Mouse (Mus musculus): ENCODE measurements around the gene Nek6. TPM values are rescaled to one million over a fixed set of nuclear protein-coding genes. Genes with fewer than 3 reads are reported as not detected.

Nek6 gene
- total RNA-seq, 2 experiments from 2014 or later, result 28.2 to 29.4 TPM

DNA sequence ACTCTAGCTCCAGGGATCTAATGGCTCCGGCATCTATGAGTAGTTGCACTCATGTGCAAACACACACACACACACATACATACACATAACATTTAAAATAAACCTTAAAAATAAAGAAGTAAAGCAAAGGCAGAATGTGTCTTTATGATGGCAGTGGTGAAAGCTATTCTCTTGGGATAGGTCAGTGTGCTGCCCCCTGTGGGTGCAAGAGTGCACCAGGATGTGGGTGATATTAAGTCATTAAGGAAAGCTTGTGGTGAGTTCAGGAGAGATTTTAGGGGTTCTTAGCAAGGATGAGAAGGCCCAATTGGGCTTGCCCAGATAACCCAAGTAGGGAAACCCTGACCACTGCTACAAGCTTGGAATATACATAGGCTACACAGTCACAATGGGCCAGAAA is 86.5 kb downstream of the Nek6 start:
- H3K4me3 ChIP-seq, result no peak overlapping the region
- DNase-seq (ENCODE audit: extremely low spot score in 1 of 2, low spot score in 2 of 2), result no peak
- intact Hi-C loops (cut with DNase I), result no loop called here
- TF ChIP-seq CTCF (IDR thresholded peaks at IDR 0.05), result peak; percentile 40
- no peak overlapping the region for H3K27ac ChIP-seq

GRCm38 (mm10) chr2:38598395-38598794 is 87.0 kb downstream of the Nek6 start:
- no peak overlapping the region for H3K27ac ChIP-seq
- intact Hi-C loops (cut with DNase I), result no loop called here
- no peak overlapping the region for H3K4me3 ChIP-seq
- no peak for DNase-seq (ENCODE audit: extremely low spot score in 1 of 2, low spot score in 2 of 2)
- TF ChIP-seq CTCF (IDR thresholded peaks at IDR 0.05), result no peak

- Histone ChIP-seq H3K27ac (no peak overlapping the region), H3K4me3 (no peak overlapping the region)
- intact Hi-C loops (cut with DNase I), result no loop called here
- no peak for DNase-seq (ENCODE audit: extremely low spot score in 1 of 2, low spot score in 2 of 2)
- no peak for TF ChIP-seq CTCF (IDR thresholded peaks at IDR 0.05)
Measured at GRCm38 (mm10) chr2:38600842-38601241, 89.4 kb downstream of the Nek6 start.

GRCm38 (mm10) chr2:38607716-38608115 is 96.3 kb downstream of the Nek6 start:
- intact Hi-C loops (cut with DNase I), result no loop called here
- Histone ChIP-seq H3K4me3 (no peak overlapping the region), H3K27ac (no peak overlapping the region)
- DNase-seq (ENCODE audit: extremely low spot score in 1 of 2, low spot score in 2 of 2), result no peak
- TF ChIP-seq CTCF (IDR thresholded peaks at IDR 0.05), result no peak

GRCm38 (mm10) chr2:38608831-38609309 is 97.4 kb downstream of the Nek6 start:
- no peak overlapping the region for H3K4me3 ChIP-seq
- H3K27ac ChIP-seq, result no peak overlapping the region
- DNase-seq (ENCODE audit: extremely low spot score in 1 of 2, low spot score in 2 of 2), result no peak
- no peak for TF ChIP-seq CTCF (IDR thresholded peaks at IDR 0.05)
- intact Hi-C loops (cut with DNase I), result no loop called here

GRCm38 (mm10) chr2:38609310-38609709 is 97.9 kb downstream of the Nek6 start:
- no peak overlapping the region for H3K4me3 ChIP-seq
- TF ChIP-seq CTCF (IDR thresholded peaks at IDR 0.05), result no peak
- intact Hi-C loops (cut with DNase I), result no loop called here
- no peak overlapping the region for H3K27ac ChIP-seq
- DNase-seq (ENCODE audit: extremely low spot score in 1 of 2, low spot score in 2 of 2), result no peak

DNA sequence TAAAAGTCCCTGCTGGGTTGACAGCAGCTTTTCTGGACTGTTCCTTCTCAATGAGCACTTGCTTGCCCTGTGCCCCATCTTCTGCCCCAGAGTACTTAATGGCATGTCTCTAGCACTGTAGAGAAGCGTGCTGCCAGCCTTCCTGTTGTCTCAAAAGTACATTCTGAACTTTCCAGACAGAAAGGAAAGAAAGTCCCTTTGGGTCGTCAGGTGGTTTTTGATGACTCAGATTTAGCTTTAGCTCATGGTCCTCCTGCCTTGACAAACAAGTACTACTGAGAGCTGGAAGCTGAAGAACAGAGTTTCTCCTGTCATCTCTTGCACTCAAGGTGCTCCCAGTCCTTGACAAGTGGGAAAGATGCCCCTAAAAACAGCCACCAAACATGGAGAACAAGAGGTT is 98.7 kb downstream of the Nek6 start:
- intact Hi-C loops (cut with DNase I), result loop anchor here (10.0 kb wide), 1 partner anchor 1165 kb away; the partner anchor contains the start of genes Rabgap1, Zbtb26 and Zbtb6
- H3K27ac ChIP-seq, result no peak overlapping the region
- no peak overlapping the region for H3K4me3 ChIP-seq
- no peak for DNase-seq (ENCODE audit: extremely low spot score in 1 of 2, low spot score in 2 of 2)
- no peak for TF ChIP-seq CTCF (IDR thresholded peaks at IDR 0.05)

DNA sequence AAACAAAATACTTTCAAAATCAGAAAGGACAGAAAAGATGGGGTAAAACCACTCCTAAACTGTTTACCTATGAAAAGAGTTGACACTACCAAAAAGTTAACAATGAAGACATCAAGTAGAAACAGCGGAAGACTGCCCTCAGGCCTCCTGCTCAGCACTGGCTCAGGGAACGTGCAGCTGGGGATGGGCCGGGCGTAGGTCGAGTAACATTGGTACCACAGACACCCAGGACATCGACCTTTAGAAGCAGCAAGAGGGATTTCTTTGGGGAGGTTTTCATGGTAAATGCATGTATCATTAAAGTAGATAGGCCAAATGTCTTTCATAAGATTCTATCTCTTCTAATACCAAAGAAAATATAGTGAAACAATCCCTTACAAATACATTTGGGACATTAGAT is 101.2 kb downstream of the Nek6 start:
- no peak for TF ChIP-seq CTCF (IDR thresholded peaks at IDR 0.05)
- DNase-seq (ENCODE audit: extremely low spot score in 1 of 2, low spot score in 2 of 2), result no peak
- no peak overlapping the region for H3K27ac ChIP-seq
- intact Hi-C loops (cut with DNase I), result loop anchor here (10.0 kb wide), 1 partner anchor 1168 kb away; the partner anchor contains the start of genes Rabgap1, Zbtb26 and Zbtb6
- H3K4me3 ChIP-seq, result no peak overlapping the region

GRCm38 (mm10) chr2:38613576-38613975 is 102.1 kb downstream of the Nek6 start:
- no peak overlapping the region for H3K27ac ChIP-seq
- TF ChIP-seq CTCF (IDR thresholded peaks at IDR 0.05), result no peak

GRCm38 (mm10) chr2:38614437-38614836 is 103.0 kb downstream of the Nek6 start:
- H3K27ac ChIP-seq, result no peak overlapping the region
- intact Hi-C loops (cut with DNase I), result loop anchor here (10.0 kb wide), 1 partner anchor 1170 kb away; the partner anchor contains the start of genes Rabgap1, Zbtb26 and Zbtb6
- no peak overlapping the region for H3K4me3 ChIP-seq
- no peak for DNase-seq (ENCODE audit: extremely low spot score in 1 of 2, low spot score in 2 of 2)
- TF ChIP-seq CTCF (IDR thresholded peaks at IDR 0.05), result no peak

More at GRCm38 (mm10) chr2:38613576-38613975, 102.1 kb downstream of the Nek6 start:
- intact Hi-C loops (cut with DNase I), result loop anchor here (10.0 kb wide), 1 partner anchor 1169 kb away; the partner anchor contains the start of genes Rabgap1, Zbtb26 and Zbtb6
- no peak for DNase-seq (ENCODE audit: extremely low spot score in 1 of 2, low spot score in 2 of 2)
- no peak overlapping the region for H3K4me3 ChIP-seq

- H3K27ac ChIP-seq, result peak overlapping the region; percentile 13; the same call in 1 of the 2 replicates
- intact Hi-C loops (cut with DNase I), result loop anchor here (10.0 kb wide), 1 partner anchor 1171 kb away; the partner anchor contains the start of genes Rabgap1, Zbtb26 and Zbtb6
- peak in 1 of 2 experiments; percentile 30 for DNase-seq (ENCODE audit: extremely low spot score in 1 of 2, low spot score in 2 of 2)
- no peak overlapping the region for H3K4me3 ChIP-seq
- peak; percentile 50 for TF ChIP-seq CTCF (IDR thresholded peaks at IDR 0.05)
Measured at GRCm38 (mm10) chr2:38616072-38616471, 104.6 kb downstream of the Nek6 start.

DNA sequence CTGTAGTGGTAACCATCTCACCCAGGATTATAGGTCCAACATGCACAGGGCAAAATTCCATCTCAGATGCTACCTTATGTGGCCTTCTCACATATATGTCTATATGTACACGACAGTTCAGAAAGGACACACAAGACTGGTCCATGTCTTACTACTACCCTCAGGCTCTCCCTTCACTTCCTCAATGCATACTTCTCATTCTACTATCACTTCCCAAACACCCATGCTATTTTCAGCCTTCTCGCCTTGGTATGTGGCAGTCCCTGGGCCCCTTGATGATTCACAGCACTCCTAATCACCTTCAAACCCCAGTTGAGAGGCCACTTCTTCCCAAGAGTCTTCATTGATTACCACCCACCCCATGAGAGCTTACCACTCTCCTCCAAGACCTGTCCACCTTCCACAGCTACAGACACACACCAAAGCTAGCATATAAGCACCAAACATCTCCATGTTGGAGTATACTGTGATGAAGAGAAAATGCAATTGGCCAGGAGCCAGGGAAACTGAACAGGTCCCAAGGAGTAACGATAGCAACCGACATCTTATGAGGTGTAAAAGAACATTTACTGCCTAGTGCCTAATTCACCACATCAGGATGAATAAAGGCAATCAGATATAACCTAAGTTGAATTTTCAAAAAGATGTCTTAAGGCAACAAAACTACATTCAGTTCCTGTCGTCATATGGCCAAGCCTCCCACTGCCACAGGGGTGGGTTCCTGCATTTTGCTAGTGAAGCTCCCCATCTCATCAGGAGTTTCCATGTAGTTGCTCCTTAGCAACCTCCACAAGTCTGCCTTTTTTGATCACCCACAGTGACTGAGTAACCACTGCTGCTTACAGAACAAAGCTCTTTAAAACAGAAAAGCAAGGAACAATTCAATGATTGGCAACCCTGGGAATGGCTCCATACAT is 105.8 kb downstream of the Nek6 start:
- no peak for DNase-seq (ENCODE audit: extremely low spot score in 1 of 2, low spot score in 2 of 2)
- intact Hi-C loops (cut with DNase I), result loop anchor here (10.0 kb wide), 1 partner anchor 1172 kb away; the partner anchor contains the start of genes Rabgap1, Zbtb26 and Zbtb6
- Histone ChIP-seq H3K27ac (no peak overlapping the region), H3K4me3 (no peak overlapping the region)
- no peak for TF ChIP-seq CTCF (IDR thresholded peaks at IDR 0.05)
